ENCODE assay signal across 21 mouse cellular contexts in genomic region chr6:30591851-30592404, GRCm38 (mm10). TPM values are rescaled to one million over a fixed set of nuclear protein-coding genes. Genes with fewer than 3 reads are reported as not detected.
DNase-seq lines count a peak whose midpoint lies in the region; ATAC-seq lines count a peak whose summit lies in the region.
"Had no signal": no experiment of that assay in that cellular context is flagged by ENCODE, and none has a peak within 500 bp of the region (broad histone marks: within the 10 kb centered on the region; RNA-seq: fewer than 3 reads in every experiment).

No protein-coding gene starts in this region.

- H3K9ac ChIP-seq in hindbrain, embryonic 12.5 days: no peak overlapping the region
- no peak overlapping the region for H3K9ac ChIP-seq in hindbrain, embryonic 16.5 days (ENCODE audit: low read depth, low read length)
- H3K9ac ChIP-seq in midbrain, embryonic 13.5 days (replicated peaks): no peak overlapping the region
- H3K9ac ChIP-seq: liver, embryonic 12.5 days; lung, embryonic 15.5 days had no signal

- peak; percentile 47 for DNase-seq in CD4-positive, CD25-positive, alpha-beta regulatory T cell, adult 2 months (ENCODE audit: low read depth, low spot score)
- DNase-seq in embryo, embryonic 9.5 days (ENCODE audit: extremely low spot score): peak; percentile 47
- no peak for DNase-seq in right cerebral cortex, postnatal 14 days
- no peak for DNase-seq in urinary bladder, adult 18-20 months (ENCODE audit: low spot score in 2 of 2)
- DNase-seq in c-Kit-positive CD71-positive TER-119-positive erythroid progenitor cells, embryonic 14.5 days (ENCODE audit: low spot score): no peak
- DNase-seq: adrenal gland, adult 2 months; cerebellum, adult 9-10 months; gastrocnemius, postnatal 10 days; heart, postnatal 14 days; kidney, adult 11 months; kidney, postnatal 36 days; thymus, postnatal 25 days had no signal

- ATAC-seq in hindbrain, embryonic 12.5 days (ENCODE audit: low FRiP score): no peak
- no peak for ATAC-seq in hindbrain, embryonic 16.5 days
- ATAC-seq in midbrain, embryonic 13.5 days: no peak
- ATAC-seq: forebrain, embryonic 16.5 days; liver, embryonic 12.5 days had no signal

- H3K27ac ChIP-seq in hindbrain, embryonic 12.5 days: peak overlapping the region; percentile 67
- no peak overlapping the region for H3K27ac ChIP-seq in hindbrain, embryonic 16.5 days (ENCODE audit: low read depth, low read length)
- H3K27ac ChIP-seq in midbrain, embryonic 13.5 days: peak overlapping the region; percentile 67
- H3K27ac ChIP-seq: liver, embryonic 12.5 days; lung, embryonic 15.5 days had no signal

- H3K9me3 ChIP-seq in hindbrain, embryonic 12.5 days (replicated peaks): no peaks in the 10 kb centered on the region
- no peaks in the 10 kb centered on the region for H3K9me3 ChIP-seq in hindbrain, embryonic 16.5 days (ENCODE audit: control insufficient read depth, low read length)
- H3K9me3 ChIP-seq in midbrain, embryonic 13.5 days: no peaks in the 10 kb centered on the region
- H3K9me3 ChIP-seq: heart, embryonic 10.5 days; liver, embryonic 12.5 days; lung, embryonic 15.5 days; megakaryocyte, embryonic 14.5 days had no signal

- no peak overlapping the region for H3K4me2 ChIP-seq in hindbrain, embryonic 12.5 days (replicated peaks)
- H3K4me2 ChIP-seq in hindbrain, embryonic 16.5 days (ENCODE audit: low read length): no peak overlapping the region
- no peak overlapping the region for H3K4me2 ChIP-seq in midbrain, embryonic 13.5 days (replicated peaks)
- H3K4me2 ChIP-seq: liver, embryonic 12.5 days; lung, embryonic 15.5 days had no signal

- no peaks in the 10 kb centered on the region for H3K36me3 ChIP-seq in hindbrain, embryonic 12.5 days
- no peaks in the 10 kb centered on the region for H3K36me3 ChIP-seq in hindbrain, embryonic 16.5 days (ENCODE audit: control insufficient read depth, insufficient read depth, low read length)
- H3K36me3 ChIP-seq in midbrain, embryonic 13.5 days: no peaks in the 10 kb centered on the region
- H3K36me3 ChIP-seq: heart, embryonic 10.5 days; liver, embryonic 12.5 days; lung, embryonic 15.5 days had no signal

- 71% methylated on average over 5 of the region's 5 CpGs for WGBS in hindbrain, embryonic 12.5 days
- 65% methylated on average over 5 of the region's 5 CpGs for WGBS in hindbrain, embryonic 16.5 days
- 62% methylated on average over 5 of the region's 5 CpGs for WGBS in midbrain, embryonic 13.5 days

- no peaks in the 10 kb centered on the region for H3K27me3 ChIP-seq in hindbrain, embryonic 12.5 days
- H3K27me3 ChIP-seq in hindbrain, embryonic 16.5 days (replicated peaks; ENCODE audit: control insufficient read depth, insufficient read depth, low read length): no peaks in the 10 kb centered on the region
- H3K27me3 ChIP-seq in midbrain, embryonic 13.5 days: no peaks in the 10 kb centered on the region
- H3K27me3 ChIP-seq: lung, embryonic 15.5 days had no signal

- no peak overlapping the region for H3K4me3 ChIP-seq in hindbrain, embryonic 12.5 days
- H3K4me3 ChIP-seq in hindbrain, embryonic 16.5 days (ENCODE audit: low read length): no peak overlapping the region
- no peak overlapping the region for H3K4me3 ChIP-seq in midbrain, embryonic 13.5 days (replicated peaks)
- H3K4me3 ChIP-seq: heart, embryonic 10.5 days; liver, embryonic 12.5 days; lung, embryonic 15.5 days; megakaryocyte, embryonic 14.5 days had no signal

- peaks cover 21% of the 10 kb centered on the region for H3K4me1 ChIP-seq in hindbrain, embryonic 12.5 days
- H3K4me1 ChIP-seq in hindbrain, embryonic 16.5 days (ENCODE audit: control insufficient read depth, insufficient read depth, low read depth, low read length): no peaks in the 10 kb centered on the region; the same call in 1 of the 2 replicates
- peaks cover 36% of the 10 kb centered on the region for H3K4me1 ChIP-seq in midbrain, embryonic 13.5 days (replicated peaks)
- H3K4me1 ChIP-seq: liver, embryonic 12.5 days had no signal

RNA-seq across cellular contexts. Expression of gene Cpa5, which starts 18.9 kb away (rescaled TPM):
- 0.10 TPM in 1 of 2 replicates, not detected in the other for polyA plus RNA-seq in hindbrain, embryonic 12.5 days (2016; fragmentation: Nextera tagmentation; extraction: Ambion mirVana)
- polyA plus RNA-seq in hindbrain, embryonic 16.5 days (2015; fragmentation: Nextera tagmentation; extraction: Ambion mirVana): 0.09 and 0.12 TPM in 2 replicates
- polyA plus RNA-seq in midbrain, embryonic 13.5 days (2015; fragmentation: Nextera tagmentation; extraction: Ambion mirVana): 0.10 TPM in 1 of 2 replicates, not detected in the other
- polyA plus RNA-seq: adrenal gland, adult 2 months; forebrain, embryonic 16.5 days; liver, embryonic 12.5 days; lung, embryonic 15.5 days; spleen, adult 2 months had no signal

RNA-seq across cellular contexts. Expression of gene Cpa4, which starts 23.8 kb away (rescaled TPM):
- polyA plus RNA-seq in hindbrain, embryonic 12.5 days (2016; fragmentation: Nextera tagmentation; extraction: Ambion mirVana): 1.7 and 1.9 TPM in 2 replicates
- 0.84 and 0.85 TPM in 2 replicates for polyA plus RNA-seq in hindbrain, embryonic 16.5 days (2015; fragmentation: Nextera tagmentation; extraction: Ambion mirVana)
- 2.4 and 2.5 TPM in 2 replicates for polyA plus RNA-seq in midbrain, embryonic 13.5 days (2015; fragmentation: Nextera tagmentation; extraction: Ambion mirVana)
- polyA plus RNA-seq: spleen, adult 2 months had no signal

RNA-seq across cellular contexts. Expression of gene Cpa1, which starts 47.1 kb away (rescaled TPM):
- polyA plus RNA-seq in hindbrain, embryonic 12.5 days (2016; fragmentation: Nextera tagmentation; extraction: Ambion mirVana): 0.30 and 0.34 TPM in 2 replicates
- polyA plus RNA-seq in hindbrain, embryonic 16.5 days (2015; fragmentation: Nextera tagmentation; extraction: Ambion mirVana): 0.85 and 0.90 TPM in 2 replicates
- polyA plus RNA-seq in midbrain, embryonic 13.5 days (2015; fragmentation: Nextera tagmentation; extraction: Ambion mirVana): 0.63 and 0.79 TPM in 2 replicates
- polyA plus RNA-seq: adrenal gland, adult 2 months had no signal

RNA-seq across cellular contexts. Expression of gene Cpa2, which starts 50.5 kb away (rescaled TPM):
- 4.0 and 6.3 TPM in 2 replicates for polyA plus RNA-seq in hindbrain, embryonic 12.5 days (2016; fragmentation: Nextera tagmentation; extraction: Ambion mirVana)
- 7.6 and 9.7 TPM in 2 replicates for polyA plus RNA-seq in hindbrain, embryonic 16.5 days (2015; fragmentation: Nextera tagmentation; extraction: Ambion mirVana)
- 7.1 and 8.5 TPM in 2 replicates for polyA plus RNA-seq in midbrain, embryonic 13.5 days (2015; fragmentation: Nextera tagmentation; extraction: Ambion mirVana)
- polyA plus RNA-seq: adrenal gland, adult 2 months had no signal

Comparison
In these comparisons a context has a peak if more than half of its experiments do, and no peak if none do; other contexts are left out.
1. DNase-seq: peak in CD4-positive, CD25-positive, alpha-beta regulatory T cell, adult 2 months (single experiment) and embryo, embryonic 9.5 days (single experiment); none in right cerebral cortex, postnatal 14 days (single experiment), urinary bladder, adult 18-20 months (0 of 2) and c-Kit-positive CD71-positive TER-119-positive erythroid progenitor cells, embryonic 14.5 days (single experiment).